Mouse (Mus musculus) lung, postnatal 10 days (tissue): Measurements from ENCODE around the gene Nr5a1.

Experiments used
- DNase-seq: peaks from one replicate; pipeline ENCODE4 v3.0.0; 2021

Gene Nr5a1

DNA sequence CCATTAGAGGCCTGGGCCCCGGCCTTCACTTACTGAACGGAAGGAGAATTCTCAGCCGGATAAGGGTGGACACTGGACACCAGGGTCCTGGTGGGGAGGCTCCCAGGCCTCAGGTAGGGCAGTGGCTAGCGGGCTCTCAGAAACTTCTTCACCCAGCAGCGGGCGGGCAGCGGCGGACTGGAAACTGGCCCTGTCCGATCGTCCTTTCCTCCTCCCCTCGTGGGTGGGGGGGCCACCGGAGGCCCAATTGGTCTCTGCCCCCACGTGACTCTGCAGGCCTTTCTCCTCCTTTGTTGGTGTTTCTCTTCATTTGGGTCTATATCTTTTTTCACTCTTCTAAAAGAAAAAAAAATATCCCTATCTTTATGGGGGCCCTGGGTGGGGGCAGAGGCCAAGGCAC is at the start of gene Nr5a1:
Nr5a1 (minus strand) TSS at position 219 of the 400 bp plus-strand sequence.
- DNase-seq = no peak

- DNase-seq = no peak
These were observed 25.5 kb upstream of the Nr5a1 start for GRCm38 (mm10) chr2:38739847-38740246.

- peak; percentile 80 for DNase-seq
These were observed 25.1 kb upstream of the Nr5a1 start for GRCm38 (mm10) chr2:38739410-38739809.

DNA sequence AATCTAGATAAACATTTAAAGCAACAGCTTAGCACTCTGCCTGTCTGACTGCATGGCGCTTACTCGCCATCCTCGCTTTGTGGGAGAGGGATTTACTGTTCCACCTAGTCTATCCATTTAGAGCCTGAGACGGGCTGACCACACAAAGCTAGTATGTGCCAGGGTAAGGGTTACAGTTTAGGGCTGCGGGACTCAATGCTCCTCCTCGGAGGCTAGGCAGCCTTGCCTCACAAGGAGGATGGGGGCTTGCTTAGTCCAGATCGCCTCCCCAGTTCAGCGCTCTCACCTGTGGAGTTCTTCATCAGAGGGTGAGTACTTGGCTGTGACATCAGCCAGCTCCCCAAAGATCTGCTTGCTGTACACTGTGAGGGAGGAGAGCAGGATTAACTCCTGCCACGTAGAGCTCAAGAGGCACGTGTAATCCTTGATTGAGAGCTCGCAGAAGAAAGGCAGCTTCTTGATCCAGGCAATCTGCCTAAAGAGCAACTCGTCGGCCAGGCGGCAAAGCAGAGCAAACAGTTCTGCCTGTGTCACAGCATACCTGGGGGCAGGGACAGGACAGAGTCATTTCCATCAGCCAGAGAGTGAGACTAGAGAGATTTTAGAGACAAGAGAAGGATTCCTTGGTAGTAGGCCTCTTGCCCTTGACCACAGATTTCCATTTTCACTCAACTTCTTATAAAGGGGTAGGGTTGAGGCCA is 24.4 kb upstream of the Nr5a1 start:
- DNase-seq = no peak

- no peak for DNase-seq
These were observed 21.4 kb upstream of the Nr5a1 start for GRCm38 (mm10) chr2:38735740-38736139.

DNA sequence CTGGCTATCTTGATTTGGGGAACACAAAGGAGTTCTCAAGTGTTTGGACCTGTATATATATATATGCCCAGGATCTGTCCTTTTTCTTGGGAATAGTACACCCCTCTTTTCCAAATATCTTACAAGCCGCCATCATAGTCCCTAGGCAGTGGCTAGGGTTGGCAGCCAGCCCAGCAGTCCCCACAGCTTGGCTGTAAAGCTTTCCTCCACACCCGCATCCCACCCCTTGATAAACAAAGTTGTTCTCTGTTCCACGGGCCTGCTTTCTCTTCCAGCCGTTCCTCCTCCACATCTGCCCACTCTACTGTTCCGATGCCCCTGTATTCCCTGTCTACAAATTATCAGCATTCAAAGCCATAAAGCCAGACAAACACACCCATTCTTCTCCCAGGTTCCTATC is 20.4 kb upstream of the Nr5a1 start:
- no peak for DNase-seq

GRCm38 (mm10) chr2:38730331-38730827 is 16.0 kb upstream of the Nr5a1 start:
- DNase-seq = no peak

GRCm38 (mm10) chr2:38725427-38725826 is 11.1 kb upstream of the Nr5a1 start:
- no peak for DNase-seq

GRCm38 (mm10) chr2:38723378-38723777 is 9.0 kb upstream of the Nr5a1 start:
- no peak for DNase-seq

GRCm38 (mm10) chr2:38722076-38722475 is 7.7 kb upstream of the Nr5a1 start:
- no peak for DNase-seq

DNA sequence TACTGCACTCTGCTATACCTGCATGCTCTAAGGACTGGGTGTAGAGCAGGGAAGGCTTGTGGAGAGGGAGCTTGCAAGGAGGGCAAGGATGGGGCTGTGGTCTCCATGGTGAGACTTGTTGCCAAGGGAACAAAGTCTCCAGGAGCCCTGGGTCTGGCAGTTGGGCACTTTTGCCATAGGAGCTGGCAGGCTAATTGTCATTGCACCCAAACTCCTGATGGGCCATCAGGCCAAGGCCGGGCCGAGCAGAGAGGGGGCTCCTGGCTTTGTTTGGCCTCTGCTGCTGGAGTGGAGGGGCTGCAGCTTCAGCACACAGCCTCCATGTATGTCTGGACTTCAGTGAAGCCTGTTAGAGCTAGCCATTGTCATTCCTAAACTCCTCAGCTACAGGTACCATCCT is 6.3 kb upstream of the Nr5a1 start:
- DNase-seq = no peak

GRCm38 (mm10) chr2:38719354-38719753 is 5.0 kb upstream of the Nr5a1 start:
- no peak for DNase-seq

DNA sequence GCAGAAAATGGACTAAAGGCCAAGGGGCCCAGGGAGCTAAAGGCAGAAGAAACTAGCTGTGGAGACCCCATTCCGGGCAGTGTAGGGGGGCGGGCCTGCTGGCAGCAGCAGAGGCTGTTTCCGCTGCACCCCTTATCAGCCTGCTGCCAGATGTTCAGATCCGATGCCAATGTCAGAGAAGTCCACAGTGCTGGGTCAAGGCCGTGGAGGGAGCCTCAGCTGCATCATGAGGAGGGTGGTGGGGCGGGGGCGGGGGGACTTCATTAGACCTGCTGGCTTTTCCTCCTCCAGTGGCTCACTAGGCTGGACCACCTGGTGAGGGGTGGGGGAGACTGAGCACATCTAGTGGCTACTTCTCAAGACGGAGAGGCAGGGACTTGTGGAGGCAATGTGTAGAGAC is 4.3 kb upstream of the Nr5a1 start:
- no peak for DNase-seq

- DNase-seq = no peak
These were observed 3.1 kb upstream of the Nr5a1 start for GRCm38 (mm10) chr2:38717436-38717835.

DNA sequence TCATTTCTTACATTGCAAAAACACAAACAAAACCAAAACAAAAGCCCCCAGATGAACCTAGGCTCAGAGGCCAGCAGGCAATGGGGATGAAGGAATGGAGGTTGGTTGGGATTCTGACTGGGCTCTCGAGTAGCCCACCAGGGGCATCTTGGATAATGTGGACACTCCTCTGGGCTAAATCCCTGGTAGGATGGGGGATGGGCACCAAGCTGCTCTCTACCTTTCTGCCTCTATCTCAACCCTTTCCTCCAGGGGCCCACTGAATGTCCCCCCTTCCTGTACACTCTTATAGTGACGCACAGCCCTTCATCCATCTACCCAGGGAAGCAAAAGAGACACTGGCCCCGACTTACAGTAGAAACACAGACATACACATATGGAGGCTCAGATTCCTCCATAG is 746 bp downstream of the Nr5a1 start:
- no peak for DNase-seq

- DNase-seq = no peak
These were observed 1.6 kb downstream of the Nr5a1 start for GRCm38 (mm10) chr2:38712769-38713125.

GRCm38 (mm10) chr2:38712076-38712768 is 2.1 kb downstream of the Nr5a1 start:
- DNase-seq = no peak

DNA sequence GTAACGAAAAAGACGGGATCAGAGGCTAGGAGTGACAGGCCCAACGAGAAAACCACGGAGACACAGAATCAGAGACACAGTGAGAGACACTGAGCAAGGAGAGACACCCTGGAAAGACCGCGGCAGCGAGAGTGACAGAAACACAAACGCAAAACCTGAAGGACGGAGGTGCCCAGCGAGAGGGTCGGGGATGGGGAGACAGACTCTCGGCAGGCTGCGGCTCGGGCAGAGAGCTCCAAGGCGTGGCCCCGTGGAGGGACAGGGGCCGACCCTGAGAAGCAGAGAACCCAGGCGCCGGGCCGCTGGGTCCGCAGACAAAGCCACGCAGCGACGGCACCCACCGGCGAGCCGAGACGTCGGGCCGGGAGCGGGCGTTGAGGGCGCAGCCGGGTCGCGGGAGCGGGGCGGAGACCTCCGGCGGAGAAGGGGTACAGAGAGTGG is 2.9 kb downstream of the Nr5a1 start:
- DNase-seq = no peak

DNA sequence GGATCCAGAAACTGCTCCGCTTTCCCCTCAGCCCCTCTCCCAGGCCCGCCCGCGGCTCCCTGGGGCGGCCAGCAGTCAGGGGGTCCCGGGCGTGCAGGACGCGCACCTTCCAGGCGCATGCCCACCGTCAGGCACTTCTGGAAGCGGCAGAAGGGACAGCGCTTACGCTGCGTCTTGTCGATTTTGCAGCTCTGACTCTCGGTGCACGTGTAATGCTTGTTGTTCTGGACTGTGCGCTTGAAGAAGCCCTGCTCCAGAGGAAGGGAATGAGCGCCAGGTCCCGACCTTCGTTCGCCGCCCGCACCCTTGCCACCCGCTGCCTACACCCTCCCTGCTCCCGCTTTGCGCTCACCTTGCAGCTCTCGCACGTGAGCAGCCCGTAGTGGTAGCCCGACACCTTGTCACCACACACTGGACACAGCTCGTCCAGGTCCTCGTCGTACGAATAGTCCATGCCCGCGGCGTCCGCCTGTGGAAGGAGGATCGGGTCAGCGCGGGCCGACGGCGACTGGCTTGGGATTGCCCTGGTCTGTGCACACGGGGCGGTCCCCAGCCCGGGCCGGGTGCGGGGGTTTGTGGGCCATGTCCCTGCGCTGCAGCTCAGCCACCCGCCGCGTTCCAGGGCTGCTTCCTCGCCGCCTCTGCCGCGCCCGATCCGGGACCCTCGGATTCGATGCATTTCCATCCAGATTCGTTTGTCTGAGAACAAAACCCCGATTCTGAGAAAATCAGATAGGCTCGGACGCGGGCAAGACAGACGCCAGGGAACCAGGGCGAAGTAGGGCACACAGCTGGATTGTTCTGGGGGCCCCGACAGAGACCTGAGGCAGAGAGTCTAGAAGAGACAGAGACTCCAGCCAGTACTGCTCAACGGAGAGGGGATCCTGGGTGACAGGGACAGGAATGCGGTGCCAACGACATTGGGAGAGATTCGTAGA is 3.8 kb downstream of the Nr5a1 start:
- no peak for DNase-seq

- DNase-seq = peak; percentile 44
These were observed 5.2 kb downstream of the Nr5a1 start for GRCm38 (mm10) chr2:38708907-38709688.

GRCm38 (mm10) chr2:38706661-38707060 is 7.7 kb downstream of the Nr5a1 start:
- peak; percentile 48 for DNase-seq

GRCm38 (mm10) chr2:38705036-38705435 is 9.3 kb downstream of the Nr5a1 start:
- no peak for DNase-seq

GRCm38 (mm10) chr2:38704336-38704735 is 10.0 kb downstream of the Nr5a1 start:
- no peak for DNase-seq
